Mouse (Mus musculus): Measurements from ENCODE around the gene Aplp1. TPM values are rescaled to one million over a fixed set of nuclear protein-coding genes. Genes with fewer than 3 reads are reported as not detected.

Gene Aplp1
- polyA plus RNA-seq (2012; fragmentation: generic; extraction: Trizol), result 0.29 TPM
- long read RNA-seq, experiment 1, transcript Aplp1-201 (17 exons, 2,343 nt), result major isoform, 5 of 7 reads
- long read RNA-seq, experiment 1, partial matches to known transcripts, result 2 of 7 reads
- long read RNA-seq, experiment 1, other reads (novel, unspliced or antisense), result 0 of 7 reads
- long read RNA-seq, experiment 2, partial matches to known transcripts, result 1 of 6 reads
- long read RNA-seq, experiment 2, other reads (novel, unspliced or antisense), result 1 of 6 reads

- no peak for TF ChIP-seq MYOG (IDR thresholded peaks at IDR 0.05; ENCODE audit: control insufficient read depth, extremely low read depth, insufficient read length)
- TF ChIP-seq CTCF (IDR thresholded peaks at IDR 0.05; ENCODE audit: control insufficient read depth, insufficient read depth, insufficient read length), result no peak
- TF ChIP-seq USF1 (IDR thresholded peaks at IDR 0.05; ENCODE audit: low read depth), result no peak
- TF ChIP-seq MAX (IDR thresholded peaks at IDR 0.05), result no peak
- TF ChIP-seq CEBPB (IDR thresholded peaks at IDR 0.05; ENCODE audit: low read depth), result no peak
- no peak for TF ChIP-seq FOSL1 (IDR thresholded peaks at IDR 0.05; ENCODE audit: insufficient read depth, low read length, poor library complexity, severe bottlenecking)
- no peak for TF ChIP-seq MYOD1 (IDR thresholded peaks at IDR 0.05; ENCODE audit: control insufficient read depth, insufficient read length, low read depth)
- H3K36me3 ChIP-seq (ENCODE audit: control insufficient read depth, insufficient read depth), result no peaks in the 10 kb centered on the region
- H3ac ChIP-seq (ENCODE audit: control insufficient read depth, insufficient read length, low read depth), result no peak within 1 kb of the TSS
- H3K4me3 ChIP-seq (ENCODE audit: insufficient read depth, poor library complexity, severe bottlenecking), result no peak within 1 kb of the TSS
- peaks cover 27% of the 10 kb centered on the region for H3K27me3 ChIP-seq (ENCODE audit: control insufficient read depth, insufficient read depth, insufficient read length)
- no peaks in the 10 kb centered on the region for H3K79me2 ChIP-seq (ENCODE audit: control insufficient read depth, insufficient read depth)
- H3K79me3 ChIP-seq (ENCODE audit: low read depth), result no peaks in the 10 kb centered on the region
These were observed at the start of gene Aplp1 for GRCm38 (mm10) chr7:30444971-30445751. Gene Aplp1 (minus strand): TSS chr7:30445535.

- Histone ChIP-seq H3K79me2 (ENCODE audit: control insufficient read depth, insufficient read depth) (no peaks in the 10 kb centered on the region), H3K36me3 (ENCODE audit: control insufficient read depth, insufficient read depth) (no peaks in the 10 kb centered on the region), H3K27me3 (ENCODE audit: control insufficient read depth, insufficient read depth, insufficient read length) (peaks cover 25% of the 10 kb centered on the region), H3K4me3 (ENCODE audit: insufficient read depth, poor library complexity, severe bottlenecking) (no peak within 1 kb of the TSS), H3ac (ENCODE audit: control insufficient read depth, insufficient read length, low read depth) (no peak within 1 kb of the TSS), H3K79me3 (ENCODE audit: low read depth) (no peaks in the 10 kb centered on the region)
- TF ChIP-seq CEBPB (IDR thresholded peaks at IDR 0.05; ENCODE audit: low read depth) (no peak), FOSL1 (IDR thresholded peaks at IDR 0.05; ENCODE audit: insufficient read depth, low read length, poor library complexity, severe bottlenecking) (no peak), MYOD1 (IDR thresholded peaks at IDR 0.05; ENCODE audit: control insufficient read depth, insufficient read length, low read depth) (no peak), CTCF (IDR thresholded peaks at IDR 0.05; ENCODE audit: control insufficient read depth, insufficient read depth, insufficient read length) (no peak), MYOG (IDR thresholded peaks at IDR 0.05; ENCODE audit: control insufficient read depth, extremely low read depth, insufficient read length) (no peak), USF1 (IDR thresholded peaks at IDR 0.05; ENCODE audit: low read depth) (no peak), MAX (IDR thresholded peaks at IDR 0.05) (no peak)
These were observed 48.1 kb upstream of the Aplp1 start, which contains the start of gene Prodh2 for GRCm38 (mm10) chr7:30493401-30493931. Gene Prodh2 (plus strand): TSS chr7:30493622.

GRCm38 (mm10) chr7:30492765-30493164 is 47.4 kb upstream of the Aplp1 start:
- Histone ChIP-seq H3K79me2 (ENCODE audit: control insufficient read depth, insufficient read depth) (no peaks in the 10 kb centered on the region), H3K79me3 (ENCODE audit: low read depth) (no peaks in the 10 kb centered on the region), H3K27me3 (ENCODE audit: control insufficient read depth, insufficient read depth, insufficient read length) (peaks cover 25% of the 10 kb centered on the region), H3ac (ENCODE audit: control insufficient read depth, insufficient read length, low read depth) (no peak overlapping the region), H3K4me3 (ENCODE audit: insufficient read depth, poor library complexity, severe bottlenecking) (no peak overlapping the region), H3K36me3 (ENCODE audit: control insufficient read depth, insufficient read depth) (no peaks in the 10 kb centered on the region)
- TF ChIP-seq MAX (IDR thresholded peaks at IDR 0.05) (no peak), CEBPB (IDR thresholded peaks at IDR 0.05; ENCODE audit: low read depth) (no peak), FOSL1 (IDR thresholded peaks at IDR 0.05; ENCODE audit: insufficient read depth, low read length, poor library complexity, severe bottlenecking) (no peak), CTCF (IDR thresholded peaks at IDR 0.05; ENCODE audit: control insufficient read depth, insufficient read depth, insufficient read length) (peak; percentile 20), MYOG (IDR thresholded peaks at IDR 0.05; ENCODE audit: control insufficient read depth, extremely low read depth, insufficient read length) (no peak), USF1 (IDR thresholded peaks at IDR 0.05; ENCODE audit: low read depth) (no peak)

- TF ChIP-seq CTCF (IDR thresholded peaks at IDR 0.05; ENCODE audit: control insufficient read depth, insufficient read depth, insufficient read length) (no peak), FOSL1 (IDR thresholded peaks at IDR 0.05; ENCODE audit: insufficient read depth, low read length, poor library complexity, severe bottlenecking) (no peak), CEBPB (IDR thresholded peaks at IDR 0.05; ENCODE audit: low read depth) (no peak), MYOD1 (IDR thresholded peaks at IDR 0.05; ENCODE audit: control insufficient read depth, insufficient read length, low read depth) (no peak), USF1 (IDR thresholded peaks at IDR 0.05; ENCODE audit: low read depth) (no peak), MAX (IDR thresholded peaks at IDR 0.05) (no peak), MYOG (IDR thresholded peaks at IDR 0.05; ENCODE audit: control insufficient read depth, extremely low read depth, insufficient read length) (no peak)
- peaks cover 22% of the 10 kb centered on the region for H3K27me3 ChIP-seq (ENCODE audit: control insufficient read depth, insufficient read depth, insufficient read length)
- no peaks in the 10 kb centered on the region for H3K79me3 ChIP-seq (ENCODE audit: low read depth)
- H3ac ChIP-seq (ENCODE audit: control insufficient read depth, insufficient read length, low read depth), result no peak overlapping the region
- H3K4me3 ChIP-seq (ENCODE audit: insufficient read depth, poor library complexity, severe bottlenecking), result no peak overlapping the region
- no peaks in the 10 kb centered on the region for H3K79me2 ChIP-seq (ENCODE audit: control insufficient read depth, insufficient read depth)
- no peaks in the 10 kb centered on the region for H3K36me3 ChIP-seq (ENCODE audit: control insufficient read depth, insufficient read depth)
These were observed 45.6 kb upstream of the Aplp1 start for GRCm38 (mm10) chr7:30490957-30491307.

- peak; percentile 5 for TF ChIP-seq CTCF (IDR thresholded peaks at IDR 0.05; ENCODE audit: control insufficient read depth, insufficient read depth, insufficient read length)
- no peak for TF ChIP-seq FOSL1 (IDR thresholded peaks at IDR 0.05; ENCODE audit: insufficient read depth, low read length, poor library complexity, severe bottlenecking)
- no peak overlapping the region for H3ac ChIP-seq (ENCODE audit: control insufficient read depth, insufficient read length, low read depth)
- H3K79me3 ChIP-seq (ENCODE audit: low read depth), result no peaks in the 10 kb centered on the region
- no peaks in the 10 kb centered on the region for H3K36me3 ChIP-seq (ENCODE audit: control insufficient read depth, insufficient read depth)
- no peak overlapping the region for H3K4me3 ChIP-seq (ENCODE audit: insufficient read depth, poor library complexity, severe bottlenecking)
- H3K27me3 ChIP-seq (ENCODE audit: control insufficient read depth, insufficient read depth, insufficient read length), result peaks cover 22% of the 10 kb centered on the region
- no peaks in the 10 kb centered on the region for H3K79me2 ChIP-seq (ENCODE audit: control insufficient read depth, insufficient read depth)
These were observed 45.1 kb upstream of the Aplp1 start for GRCm38 (mm10) chr7:30490251-30490956.

All from C2C12 (cell line).